Mouse (Mus musculus) hindbrain, embryonic 10.5 days (tissue): Measurements from ENCODE around the gene Epn1. TPM values are rescaled to one million over a fixed set of nuclear protein-coding genes. Genes with fewer than 3 reads are reported as not detected.
A peak's percentile ranks its signal among the peaks of the same experiment; 100 is the strongest.

ENCODE experiments used
- DNase-seq: peaks from one replicate; pipeline ENCODE4 v3.0.0-alpha.2; 2017; ENCODE audit warnings: low spot score
- H3K27ac ChIP-seq: fragments of 300-500 bp; sonication (generic); 2 replicates; pipeline ENCODE4 v1.5.1; 2016; ENCODE audit warnings: mild to moderate bottlenecking, moderate library complexity
- H3K27me3 ChIP-seq: fragments of 300-500 bp; sonication (generic); 2 replicates; pipeline ENCODE4 v1.6.1; 2016; ENCODE audit warnings: mild to moderate bottlenecking; ENCODE audit not compliant: poor library complexity, insufficient read depth, severe bottlenecking
- H3K36me3 ChIP-seq: fragments of 300-500 bp; sonication (generic); 2 replicates; pipeline ENCODE4 v1.6.1; 2016; ENCODE audit warnings: mild to moderate bottlenecking, moderate library complexity
- H3K4me1 ChIP-seq: fragments of 300-500 bp; sonication (generic); replicated peaks from 2 replicates; pipeline ENCODE4 v1.6.1; 2016; ENCODE audit warnings: mild to moderate bottlenecking
- H3K4me3 ChIP-seq: fragments of 300-500 bp; sonication (generic); 2 replicates; pipeline ENCODE4 v1.5.1; 2016; ENCODE audit warnings: mild to moderate bottlenecking, moderate library complexity
- H3K9me3 ChIP-seq: fragments of 300-500 bp; sonication (generic); 2 replicates; pipeline ENCODE4 v1.6.1; 2016; ENCODE audit warnings: mild to moderate bottlenecking, moderate library complexity
- WGBS: fragments of 180-500 bp; shearing (Covaris S2); methylation state at CpG from one replicate; pipeline ENCODE4 v1.1.7; 2016; 5-methylcytosine and 5-hydroxymethylcytosine counted together
- polyA plus RNA-seq: library from polyadenylated mRNA; unstranded; fragments of >200 nt; fragmentation: Nextera tagmentation; extraction: Ambion mirVana; gene quantifications from 2 replicates; pipeline ENCODE4 v1.2.1, GENCODE M21; 2016

Epn1 gene
- 61.3 and 76.8 TPM in 2 replicates for polyA plus RNA-seq

GRCm38 (mm10) chr7:5080010-5080751 is at the start of gene Epn1:
Gene Epn1 (plus strand): TSS chr7:5080235.
- H3K9me3 ChIP-seq, result no peaks in the 10 kb centered on the region
- under 1% methylated on average over 81 of the region's 81 CpGs for WGBS
- peaks cover 73% of the 10 kb centered on the region for H3K36me3 ChIP-seq
- H3K4me3 ChIP-seq, result peak within 1 kb of the TSS; percentile 96
- peaks cover 18% of the 10 kb centered on the region for H3K4me1 ChIP-seq
- peak; percentile 95 for DNase-seq
- no peaks in the 10 kb centered on the region for H3K27me3 ChIP-seq
- H3K27ac ChIP-seq, result peak within 1 kb of the TSS; percentile 96

GRCm38 (mm10) chr7:5030554-5031275 is 49.3 kb upstream of the Epn1 start:
- DNase-seq, result no peak
- H3K36me3 ChIP-seq, result peaks cover 99% of the 10 kb centered on the region
- H3K27me3 ChIP-seq, result peaks cover 16% of the 10 kb centered on the region; the same call in 1 of the 2 replicates
- no peak overlapping the region for H3K27ac ChIP-seq
- no peaks in the 10 kb centered on the region for H3K4me1 ChIP-seq
- H3K9me3 ChIP-seq, result peaks cover 49% of the 10 kb centered on the region
- H3K4me3 ChIP-seq, result peak overlapping the region; percentile 11; the same call in 1 of the 2 replicates
- WGBS, result 81% methylated on average over 63 of the region's 63 CpGs

- H3K36me3 ChIP-seq, result peaks cover 99% of the 10 kb centered on the region
- no peaks in the 10 kb centered on the region for H3K4me1 ChIP-seq
- H3K4me3 ChIP-seq, result 0 out of 2 replicates have a peak overlapping the region, but pooled peaks have one; percentile 7
- no peak overlapping the region for H3K27ac ChIP-seq
- no peak for DNase-seq
- peaks cover 54% of the 10 kb centered on the region for H3K9me3 ChIP-seq
- 74% methylated on average over 46 of the region's 46 CpGs for WGBS
- H3K27me3 ChIP-seq, result peaks cover 16% of the 10 kb centered on the region; the same call in 1 of the 2 replicates
These were observed 48.5 kb upstream of the Epn1 start for GRCm38 (mm10) chr7:5031496-5031895.

DNA sequence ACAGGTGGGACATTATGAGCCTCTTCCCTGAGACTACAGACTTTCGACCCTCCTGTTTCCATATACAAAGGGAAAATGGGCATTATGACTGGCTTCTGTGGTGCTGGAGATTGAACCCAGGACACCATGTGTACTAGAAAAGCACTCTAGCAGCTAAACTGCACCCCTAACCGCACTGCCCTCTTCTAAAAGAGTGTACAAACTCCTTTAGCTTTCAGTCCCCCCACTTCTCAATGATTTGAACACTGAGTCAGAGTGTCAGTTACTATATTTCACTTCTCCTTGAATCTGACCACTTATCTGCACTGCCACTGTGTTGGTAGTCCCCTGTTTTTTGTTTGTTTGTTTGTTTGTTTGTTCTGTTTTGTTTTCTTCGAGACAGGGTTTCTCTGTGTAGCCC is 46.2 kb upstream of the Epn1 start, which contains the start of gene 4632433K11Rik:
TSS of gene 4632433K11Rik (plus strand) at position 301 of the 400 bp plus-strand sequence.
- Histone ChIP-seq H3K4me3 (no peak within 1 kb of the TSS), H3K4me1 (peaks cover 7% of the 10 kb centered on the region), H3K27me3 (peaks cover 16% of the 10 kb centered on the region; the same call in 1 of the 2 replicates), H3K9me3 (peaks cover 53% of the 10 kb centered on the region), H3K36me3 (peaks cover 77% of the 10 kb centered on the region), H3K27ac (no peak within 1 kb of the TSS)
- DNase-seq, result no peak
- 92% methylated on average over 3 of the region's 3 CpGs for WGBS

- H3K4me1 ChIP-seq, result peaks cover 16% of the 10 kb centered on the region
- WGBS, result 94% methylated on average over 17 of the region's 17 CpGs
- H3K27ac ChIP-seq, result no peak overlapping the region
- no peak for DNase-seq
- H3K4me3 ChIP-seq, result no peak overlapping the region
- H3K36me3 ChIP-seq, result peaks cover 62% of the 10 kb centered on the region
- H3K9me3 ChIP-seq, result peaks cover 35% of the 10 kb centered on the region
- H3K27me3 ChIP-seq, result peaks cover 4% of the 10 kb centered on the region; the same call in 1 of the 2 replicates
These were observed 44.4 kb upstream of the Epn1 start for GRCm38 (mm10) chr7:5035628-5036027.

GRCm38 (mm10) chr7:5036136-5036535 is 43.9 kb upstream of the Epn1 start:
- WGBS, result 88% methylated on average over 9 of the region's 9 CpGs
- H3K9me3 ChIP-seq, result peaks cover 30% of the 10 kb centered on the region
- DNase-seq, result no peak
- H3K4me1 ChIP-seq, result peaks cover 16% of the 10 kb centered on the region
- H3K27me3 ChIP-seq, result no peaks in the 10 kb centered on the region
- no peak overlapping the region for H3K27ac ChIP-seq
- H3K4me3 ChIP-seq, result no peak overlapping the region
- peaks cover 60% of the 10 kb centered on the region for H3K36me3 ChIP-seq

- Histone ChIP-seq H3K27ac (no peak overlapping the region), H3K9me3 (peaks cover 21% of the 10 kb centered on the region), H3K27me3 (no peaks in the 10 kb centered on the region), H3K4me3 (no peak overlapping the region), H3K4me1 (peaks cover 16% of the 10 kb centered on the region), H3K36me3 (peaks cover 57% of the 10 kb centered on the region)
- DNase-seq, result no peak
- 90% methylated on average over 7 of the region's 7 CpGs for WGBS
These were observed 43.0 kb upstream of the Epn1 start for GRCm38 (mm10) chr7:5037026-5037425.

DNA sequence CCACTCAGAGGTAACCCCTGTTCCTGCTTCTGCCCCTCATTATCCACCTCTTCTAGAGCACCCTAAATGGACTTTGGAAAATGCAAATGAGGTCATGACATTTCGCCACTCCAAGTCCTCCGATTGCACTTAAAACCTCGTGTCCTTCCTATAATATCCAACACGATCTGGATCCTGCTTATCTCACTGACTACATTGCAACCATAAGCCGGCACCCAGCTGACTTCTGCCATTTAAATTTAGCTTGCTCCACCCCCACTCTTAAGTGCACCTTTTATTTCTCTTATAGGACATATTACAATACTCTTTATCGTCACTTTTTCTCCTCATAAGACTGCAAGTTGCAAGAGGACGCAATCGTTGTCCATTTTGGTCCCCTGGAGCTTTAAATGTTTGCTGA is 42.6 kb upstream of the Epn1 start:
- Histone ChIP-seq H3K27ac (peak overlapping the region; percentile 97), H3K4me1 (peaks cover 16% of the 10 kb centered on the region), H3K36me3 (peaks cover 53% of the 10 kb centered on the region), H3K4me3 (peak overlapping the region; percentile 70), H3K27me3 (no peaks in the 10 kb centered on the region), H3K9me3 (peaks cover 17% of the 10 kb centered on the region; the same call in 1 of the 2 replicates)
- DNase-seq, result no peak
- 91% methylated on average over 8 of the region's 8 CpGs for WGBS

DNA sequence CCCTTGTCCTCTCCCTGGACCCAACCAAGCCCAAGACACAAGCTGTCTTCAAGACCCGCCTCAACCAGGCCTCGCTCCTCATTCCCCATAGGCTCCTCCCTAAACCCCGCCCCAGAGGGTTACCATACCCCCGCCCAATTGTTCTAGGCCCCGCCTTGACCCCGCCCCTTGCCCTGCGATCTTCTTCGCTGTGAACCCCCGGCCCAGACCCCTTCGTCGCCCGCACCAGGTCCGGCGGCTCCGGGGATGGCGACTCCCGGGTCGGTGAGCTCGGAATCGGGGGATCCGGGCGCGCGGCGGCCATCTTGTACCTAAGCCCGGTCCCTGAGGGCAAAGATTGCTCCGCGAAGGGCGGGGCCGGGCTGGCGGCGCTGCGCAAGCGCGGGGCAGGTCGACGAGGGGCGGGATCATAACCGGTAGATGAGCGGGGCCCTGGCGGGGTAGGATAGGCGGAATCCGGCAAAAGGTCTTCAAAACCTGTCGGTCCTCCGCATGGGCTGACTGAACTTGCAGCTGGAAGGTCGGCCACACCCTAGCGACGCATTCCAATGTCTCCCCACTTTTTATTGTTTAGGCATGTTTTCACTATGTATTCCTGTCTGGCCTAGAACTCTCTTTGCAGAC is 41.8 kb upstream of the Epn1 start, which contains the start of gene Zfp784:
TSS of gene Zfp784 (minus strand) at position 338 of the 624 bp plus-strand sequence.
- H3K27ac ChIP-seq, result peak within 1 kb of the TSS; percentile 97
- WGBS, result under 1% methylated on average over 48 of the region's 48 CpGs
- H3K4me3 ChIP-seq, result peak within 1 kb of the TSS; percentile 70
- no peaks in the 10 kb centered on the region for H3K27me3 ChIP-seq
- H3K36me3 ChIP-seq, result peaks cover 45% of the 10 kb centered on the region
- peaks cover 13% of the 10 kb centered on the region; the same call in 1 of the 2 replicates for H3K9me3 ChIP-seq
- H3K4me1 ChIP-seq, result peaks cover 16% of the 10 kb centered on the region
- DNase-seq, result peak; percentile 93

DNA sequence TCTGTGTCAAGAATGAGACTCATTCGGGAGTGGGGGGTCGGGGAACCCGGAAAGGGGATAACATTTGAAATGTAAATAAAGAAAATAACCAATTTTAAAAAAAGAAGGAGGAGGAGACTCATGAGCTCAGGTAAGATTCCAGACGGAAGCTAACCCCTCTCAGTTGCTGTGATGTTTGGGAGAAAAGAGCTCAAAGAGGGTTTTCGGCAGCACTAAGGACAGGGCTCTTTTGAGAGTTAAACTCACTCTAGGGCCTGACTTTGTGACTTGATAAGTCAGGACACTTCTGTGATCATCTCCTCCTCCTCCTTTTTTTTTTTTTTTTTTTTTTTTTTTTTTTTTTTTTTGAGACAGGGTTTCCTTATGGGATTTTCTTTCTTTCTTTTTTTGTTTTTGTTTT is 41.1 kb upstream of the Epn1 start:
- H3K4me3 ChIP-seq, result peak overlapping the region; percentile 70
- 44% methylated on average over 5 of the region's 5 CpGs for WGBS
- peak overlapping the region; percentile 97 for H3K27ac ChIP-seq
- peaks cover 16% of the 10 kb centered on the region for H3K4me1 ChIP-seq
- H3K9me3 ChIP-seq, result peaks cover 10% of the 10 kb centered on the region; the same call in 1 of the 2 replicates
- no peaks in the 10 kb centered on the region for H3K27me3 ChIP-seq
- no peak for DNase-seq
- peaks cover 38% of the 10 kb centered on the region for H3K36me3 ChIP-seq

DNA sequence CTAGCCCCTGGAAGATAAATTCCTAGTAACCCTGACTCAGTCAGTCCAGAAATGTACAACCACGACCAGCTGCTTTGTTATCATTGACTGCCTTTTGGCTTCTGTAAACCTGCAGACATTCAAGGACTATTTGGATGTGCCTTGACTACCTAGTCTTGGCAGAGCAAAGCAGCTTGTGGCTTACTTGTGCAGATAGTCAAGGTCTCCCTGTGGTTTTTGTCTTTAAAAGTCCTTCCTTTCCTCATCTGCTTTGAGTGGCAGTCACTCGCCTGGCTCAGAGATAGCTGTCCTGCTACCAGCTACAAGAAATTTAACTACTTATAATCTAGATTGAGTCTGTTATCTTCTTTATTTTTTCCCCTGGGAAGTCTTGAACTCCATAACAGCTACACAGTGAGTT is 35.1 kb upstream of the Epn1 start:
- no peak overlapping the region for H3K27ac ChIP-seq
- H3K9me3 ChIP-seq, result no peaks in the 10 kb centered on the region
- H3K36me3 ChIP-seq, result peaks cover 12% of the 10 kb centered on the region; the same call in 1 of the 2 replicates
- DNase-seq, result no peak
- H3K4me1 ChIP-seq, result no peaks in the 10 kb centered on the region
- WGBS, result 75% methylated on average over 2 of the region's 2 CpGs
- H3K4me3 ChIP-seq, result no peak overlapping the region
- no peaks in the 10 kb centered on the region for H3K27me3 ChIP-seq

GRCm38 (mm10) chr7:5046112-5046511 is 33.9 kb upstream of the Epn1 start:
- 76% methylated on average over 2 of the region's 2 CpGs for WGBS
- H3K4me3 ChIP-seq, result no peak overlapping the region
- no peaks in the 10 kb centered on the region for H3K9me3 ChIP-seq
- peaks cover 7% of the 10 kb centered on the region for H3K27me3 ChIP-seq
- no peak overlapping the region for H3K27ac ChIP-seq
- peaks cover 6% of the 10 kb centered on the region; the same call in 1 of the 2 replicates for H3K36me3 ChIP-seq
- no peak for DNase-seq
- peaks cover 9% of the 10 kb centered on the region for H3K4me1 ChIP-seq
